Mouse (Mus musculus) bone marrow macrophage, adult 2 months (primary cell): ENCODE results near the gene Ssh2. TPM values are rescaled to one million over a fixed set of nuclear protein-coding genes. Genes with fewer than 3 reads are reported as not detected.

Experiments
- H3K27ac ChIP-seq: 2 replicates; pipeline ENCODE4 v1.5.1; 2012; ENCODE audit warnings: low read depth, low read length; ENCODE audit not compliant: insufficient read depth
- H3K4me1 ChIP-seq: 2 replicates; pipeline ENCODE4 v1.6.1; 2012; ENCODE audit warnings: low read length; ENCODE audit not compliant: control insufficient read depth, insufficient read depth
- H3K4me3 ChIP-seq: 2 replicates; pipeline ENCODE4 v1.5.1; 2012; ENCODE audit warnings: mild to moderate bottlenecking, low read length, moderate library complexity; ENCODE audit not compliant: insufficient read depth
- CTCF ChIP-seq: IDR thresholded peaks from 2 replicates; pipeline ENCODE4 v1.5.1; 2012; ENCODE audit warnings: low read depth, mild to moderate bottlenecking, low read length, moderate library complexity
- POLR2A ChIP-seq: IDR thresholded peaks from 2 replicates; pipeline ENCODE4 v1.6.1; 2012; ENCODE audit warnings: mild to moderate bottlenecking, low read depth, low read length, borderline replicate concordance
- polyA plus RNA-seq: library from polyadenylated mRNA; stranded (reverse); fragments of >200 nt; gene quantifications from 2 replicates; pipeline ENCODE4 v1.2.4, GENCODE M21; 2012; ENCODE audit not compliant: missing spikeins, insufficient read depth, insufficient read length

The Ssh2 gene
- polyA plus RNA-seq, 1 experiment = 26.8 TPM

DNA sequence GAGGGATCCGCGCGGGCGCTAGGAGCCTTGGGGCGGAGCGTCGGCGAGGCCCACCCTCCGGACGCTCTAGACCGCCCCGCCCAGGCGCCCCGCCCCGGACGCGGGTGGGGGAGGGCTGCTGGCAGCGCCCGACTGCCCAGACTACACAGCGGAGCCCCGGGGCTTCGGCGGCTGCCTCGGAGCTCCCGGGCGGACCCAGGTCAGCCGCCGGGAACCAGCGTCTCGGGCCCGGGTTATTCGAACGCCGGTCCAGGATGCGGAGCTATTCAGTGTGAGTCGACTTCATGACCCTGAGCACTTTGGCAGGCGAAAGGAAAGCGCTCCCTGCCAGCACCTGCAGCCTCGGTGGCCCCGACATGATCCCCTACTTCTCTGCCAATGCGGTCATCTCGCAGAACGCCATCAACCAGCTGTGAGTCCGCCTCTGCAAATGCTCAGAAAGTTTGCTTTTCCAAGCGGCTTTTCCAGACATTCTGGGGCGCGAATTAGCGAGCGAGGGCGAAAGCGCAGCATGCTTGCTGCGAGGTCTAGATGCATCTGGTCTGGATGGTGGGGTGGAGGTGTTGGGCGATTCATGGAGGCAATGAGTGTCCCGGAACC is 132.2 kb downstream of the Ssh2 start:
- H3K4me1 ChIP-seq = peaks cover 21% of the 10 kb centered on the region
- H3K27ac ChIP-seq = peak overlapping the region; percentile 58
- H3K4me3 ChIP-seq = peak overlapping the region; percentile 77
- TF ChIP-seq CTCF = no peak
- TF ChIP-seq POLR2A = peak; percentile 91

DNA sequence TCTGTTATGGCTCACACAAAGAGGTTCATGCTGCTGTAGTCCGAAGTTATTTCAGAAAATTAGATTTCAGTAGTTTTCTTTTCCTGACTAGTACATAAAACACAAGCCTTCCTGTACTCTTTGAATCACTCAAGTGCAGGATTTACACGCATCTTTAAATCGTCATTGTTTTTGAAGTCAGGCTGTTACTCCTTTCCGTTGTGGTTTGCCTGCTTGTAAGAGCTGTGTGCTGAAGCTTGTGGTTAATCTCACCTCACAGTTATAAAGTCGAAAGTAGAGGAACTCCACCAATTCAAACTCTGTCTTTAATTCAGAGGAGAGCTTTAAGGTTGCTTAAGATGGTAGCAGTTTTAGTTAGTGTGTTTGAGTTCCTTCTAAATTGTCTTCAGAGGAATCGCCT is 132.9 kb downstream of the Ssh2 start:
- TF ChIP-seq POLR2A (no peak), CTCF (no peak)
- H3K27ac ChIP-seq = no peak overlapping the region
- peaks cover 21% of the 10 kb centered on the region for H3K4me1 ChIP-seq
- peak overlapping the region; percentile 77 for H3K4me3 ChIP-seq

DNA sequence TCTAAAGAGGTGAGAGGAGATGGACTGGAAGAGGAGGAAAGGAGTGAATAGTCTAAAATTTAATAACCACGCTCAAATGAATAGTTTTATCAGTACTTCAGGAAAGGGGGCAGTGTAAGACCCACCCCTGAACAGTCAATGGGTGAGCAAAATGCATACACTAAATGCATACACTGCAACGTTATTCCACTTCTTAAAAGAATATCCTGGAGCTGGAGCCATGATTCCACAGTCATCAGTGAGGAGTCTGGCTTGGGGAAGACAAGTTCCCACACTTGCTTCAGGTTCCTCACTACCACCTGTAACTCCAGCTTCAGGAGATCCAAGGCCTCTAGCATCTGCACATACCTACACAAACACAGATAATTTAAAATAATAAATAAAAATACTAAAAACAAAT is 133.6 kb downstream of the Ssh2 start:
- Histone ChIP-seq H3K4me3 (peak overlapping the region; percentile 77), H3K4me1 (peaks cover 23% of the 10 kb centered on the region), H3K27ac (no peak overlapping the region)
- TF ChIP-seq POLR2A = no peak
- TF ChIP-seq CTCF = no peak

DNA sequence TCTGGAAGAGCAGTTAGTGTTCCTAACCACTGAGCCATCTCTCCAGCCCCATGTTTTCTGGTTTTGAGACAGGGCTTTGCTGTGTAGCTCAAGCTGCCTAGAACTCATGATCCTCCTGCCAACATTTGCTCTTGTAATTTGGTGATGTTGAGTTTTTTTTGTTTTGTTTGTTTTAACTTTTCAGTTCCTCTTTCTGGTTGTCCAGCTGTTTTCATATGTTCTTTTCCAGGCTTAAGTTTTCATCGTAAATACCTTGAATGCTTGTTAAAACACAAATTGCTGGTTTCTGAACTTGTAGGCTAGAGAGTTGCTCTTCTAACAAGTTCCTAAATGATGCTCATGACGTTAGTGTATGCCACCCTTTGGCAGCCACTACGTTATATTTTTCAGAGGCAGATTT is 139.0 kb downstream of the Ssh2 start:
- H3K4me1 ChIP-seq = peaks cover 23% of the 10 kb centered on the region
- peak overlapping the region; percentile 55 for H3K27ac ChIP-seq

DNA sequence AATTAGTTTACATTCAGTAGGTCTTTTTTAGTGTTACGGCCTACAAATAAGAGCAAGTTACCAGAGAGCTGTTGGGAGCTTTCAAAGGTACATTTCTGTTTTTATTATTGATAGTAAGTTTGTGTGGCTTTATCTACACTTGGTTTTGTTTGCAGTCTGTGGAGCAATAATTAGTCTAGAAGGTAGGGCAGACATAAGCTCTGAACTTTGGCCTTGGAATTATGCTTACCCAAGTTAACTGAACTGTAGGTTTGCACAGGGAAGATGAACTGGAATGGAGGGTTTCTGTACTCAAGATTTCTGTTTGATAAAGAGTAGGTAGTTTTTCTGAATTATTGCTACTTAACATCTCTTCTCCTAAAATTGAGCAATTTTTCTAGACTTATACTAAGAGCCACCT is 141.8 kb downstream of the Ssh2 start:
- Histone ChIP-seq H3K4me3 (no peak overlapping the region), H3K27ac (no peak overlapping the region), H3K4me1 (peaks cover 31% of the 10 kb centered on the region)
- TF ChIP-seq POLR2A (no peak), CTCF (no peak)

More for the DNA sequence above, 139.0 kb downstream of the Ssh2 start:
- TF ChIP-seq POLR2A = no peak
- no peak for TF ChIP-seq CTCF
- no peak overlapping the region for H3K4me3 ChIP-seq

DNA sequence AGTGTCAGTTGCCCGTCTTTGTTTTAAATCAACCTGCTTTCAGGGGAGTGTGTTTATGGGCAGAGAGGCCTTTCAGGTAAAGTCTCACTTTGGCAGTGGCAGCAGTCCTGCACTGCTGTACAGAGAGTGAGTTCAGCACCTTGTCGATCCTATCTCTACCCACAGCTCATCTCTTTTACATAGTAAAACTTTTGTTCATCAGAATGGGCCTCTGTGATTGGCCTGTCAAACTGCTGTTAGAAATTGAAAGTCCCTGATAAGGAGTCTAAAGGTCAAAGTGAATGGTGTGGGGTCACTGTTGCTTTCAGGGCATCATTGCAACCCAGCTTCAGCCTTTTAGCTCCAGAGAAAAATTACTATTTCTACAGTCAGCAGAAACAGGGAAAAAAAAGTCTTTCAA is 147.4 kb downstream of the Ssh2 start:
- H3K4me1 ChIP-seq = peaks cover 33% of the 10 kb centered on the region
- TF ChIP-seq POLR2A (no peak), CTCF (no peak)
- H3K4me3 ChIP-seq = no peak overlapping the region
- H3K27ac ChIP-seq = no peak overlapping the region

DNA sequence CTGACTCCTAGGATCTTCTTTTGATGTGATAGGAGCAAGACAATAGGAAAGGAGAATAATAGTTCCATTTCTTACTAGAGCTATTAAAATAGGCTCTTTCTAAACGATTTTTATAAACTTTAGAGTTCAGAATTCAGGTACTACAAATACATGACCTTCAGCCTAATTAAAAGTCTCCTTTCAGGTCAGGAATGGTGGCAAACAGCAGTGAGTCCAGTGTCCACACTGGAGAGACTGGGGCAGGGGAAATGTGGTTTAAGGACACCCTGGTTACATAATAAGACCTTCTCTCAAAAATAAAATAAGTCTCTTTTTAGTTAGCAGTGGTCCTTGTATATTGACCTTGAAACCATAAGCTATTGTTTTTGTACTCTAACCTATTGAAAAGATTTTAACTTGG is 148.3 kb downstream of the Ssh2 start:
- Histone ChIP-seq H3K27ac (no peak overlapping the region), H3K4me1 (peaks cover 36% of the 10 kb centered on the region), H3K4me3 (no peak overlapping the region)
- TF ChIP-seq CTCF = no peak
- no peak for TF ChIP-seq POLR2A

DNA sequence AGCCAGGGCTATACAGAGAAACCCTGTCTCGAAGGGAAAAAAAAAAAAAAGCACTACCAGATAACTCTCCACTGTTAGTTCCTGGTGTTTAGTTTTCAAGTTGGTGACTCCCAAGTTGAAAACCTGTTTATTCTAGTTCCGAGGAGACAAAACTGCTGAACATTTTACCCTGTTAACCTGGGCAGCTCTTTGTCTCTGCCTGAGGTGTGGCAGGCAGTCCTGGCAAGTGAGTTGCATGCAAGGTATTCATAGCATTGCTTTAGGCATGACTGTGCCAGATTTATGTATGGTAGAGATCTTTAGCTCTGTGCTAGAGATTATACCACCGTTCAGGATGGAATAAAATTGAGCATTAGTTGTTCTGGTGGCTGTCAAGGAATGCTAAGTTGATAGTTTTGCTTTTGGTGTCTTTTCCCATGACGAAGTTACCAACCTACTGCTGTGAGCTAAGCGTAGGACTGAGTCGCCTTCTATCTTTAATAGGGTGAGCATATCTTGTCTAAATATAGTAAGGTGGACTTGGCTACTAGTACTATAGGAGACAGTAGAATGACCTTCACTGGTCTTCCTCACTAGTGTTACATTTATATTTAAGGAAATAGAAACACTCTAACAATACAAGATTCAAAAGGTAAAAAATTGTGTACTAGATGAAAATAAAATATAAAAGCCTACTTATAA is 149.8 kb downstream of the Ssh2 start:
- TF ChIP-seq POLR2A (no peak), CTCF (no peak)
- no peak overlapping the region for H3K27ac ChIP-seq
- H3K4me1 ChIP-seq = peaks cover 35% of the 10 kb centered on the region
- no peak overlapping the region for H3K4me3 ChIP-seq

DNA sequence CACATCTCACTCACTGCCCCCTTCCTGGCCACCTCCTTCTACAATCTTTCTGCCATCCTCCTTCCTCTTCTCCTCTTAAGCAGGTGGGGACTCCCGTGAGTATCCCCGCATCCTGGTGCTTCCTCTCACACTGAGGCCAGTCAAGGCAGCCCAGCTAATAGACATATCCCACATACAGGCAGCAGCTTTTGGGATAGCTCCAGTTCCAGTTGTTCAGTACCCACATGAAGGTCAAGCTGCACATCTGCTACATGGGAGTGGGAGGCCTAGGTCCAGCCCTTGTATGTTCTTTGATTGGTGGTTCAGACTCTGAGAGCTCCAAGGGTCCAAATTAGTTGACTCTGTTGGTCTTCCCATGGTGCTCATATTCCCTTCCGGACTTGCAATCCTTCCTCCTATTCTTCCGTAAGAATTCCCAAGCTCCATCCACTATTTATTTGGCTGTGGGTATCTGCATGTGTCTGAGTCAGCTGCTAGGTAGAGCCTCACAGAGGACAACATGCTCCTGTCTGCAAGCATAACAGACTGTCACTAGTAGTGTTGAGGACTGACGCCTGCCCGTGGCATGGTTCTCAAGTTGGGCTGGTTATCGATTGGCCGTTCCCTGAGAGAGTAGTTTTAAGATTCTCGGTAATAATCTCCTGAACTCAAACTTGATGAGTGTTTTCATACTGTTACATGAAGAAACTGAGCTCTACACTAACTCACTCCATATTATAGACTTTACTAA is 151.6 kb downstream of the Ssh2 start:
- Histone ChIP-seq H3K27ac (no peak overlapping the region), H3K4me1 (peaks cover 33% of the 10 kb centered on the region), H3K4me3 (no peak overlapping the region)
- TF ChIP-seq CTCF (no peak), POLR2A (no peak)

DNA sequence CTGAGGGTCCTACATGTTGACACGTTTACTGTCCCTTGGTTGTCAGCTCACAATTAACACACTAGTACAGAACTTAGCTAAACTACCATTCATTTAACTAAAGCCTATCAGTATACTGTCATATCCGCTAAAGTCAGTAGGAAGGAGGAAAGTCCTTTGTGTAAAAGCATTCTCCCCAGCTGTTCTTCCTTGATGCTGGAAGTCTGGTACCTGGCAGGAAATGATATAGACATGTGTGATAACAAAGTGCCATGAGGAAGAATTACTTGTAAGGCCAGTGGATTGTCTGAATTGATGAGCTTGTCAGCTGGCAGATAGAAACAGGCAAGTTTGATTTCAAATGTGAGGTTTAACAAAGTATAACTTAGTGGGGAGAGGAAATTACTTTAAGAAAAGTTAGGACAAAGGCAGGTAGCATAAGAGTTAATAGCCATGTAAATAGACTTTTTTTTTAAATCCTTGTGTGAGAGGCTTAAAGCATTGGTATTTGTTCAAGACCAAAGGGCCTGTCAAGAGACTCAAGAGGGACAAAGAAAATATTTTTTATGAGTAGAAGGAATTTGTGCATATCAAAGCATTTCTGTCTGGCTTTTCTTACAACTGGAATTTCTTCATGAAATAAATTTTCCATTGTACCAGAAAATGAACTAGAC is 153.2 kb downstream of the Ssh2 start:
- no peak overlapping the region for H3K27ac ChIP-seq
- H3K4me3 ChIP-seq = no peak overlapping the region
- TF ChIP-seq POLR2A (no peak), CTCF (no peak)
- H3K4me1 ChIP-seq = peaks cover 37% of the 10 kb centered on the region
